8 mouse cellular contexts compared by ENCODE assay signal in the genomic region with DNA sequence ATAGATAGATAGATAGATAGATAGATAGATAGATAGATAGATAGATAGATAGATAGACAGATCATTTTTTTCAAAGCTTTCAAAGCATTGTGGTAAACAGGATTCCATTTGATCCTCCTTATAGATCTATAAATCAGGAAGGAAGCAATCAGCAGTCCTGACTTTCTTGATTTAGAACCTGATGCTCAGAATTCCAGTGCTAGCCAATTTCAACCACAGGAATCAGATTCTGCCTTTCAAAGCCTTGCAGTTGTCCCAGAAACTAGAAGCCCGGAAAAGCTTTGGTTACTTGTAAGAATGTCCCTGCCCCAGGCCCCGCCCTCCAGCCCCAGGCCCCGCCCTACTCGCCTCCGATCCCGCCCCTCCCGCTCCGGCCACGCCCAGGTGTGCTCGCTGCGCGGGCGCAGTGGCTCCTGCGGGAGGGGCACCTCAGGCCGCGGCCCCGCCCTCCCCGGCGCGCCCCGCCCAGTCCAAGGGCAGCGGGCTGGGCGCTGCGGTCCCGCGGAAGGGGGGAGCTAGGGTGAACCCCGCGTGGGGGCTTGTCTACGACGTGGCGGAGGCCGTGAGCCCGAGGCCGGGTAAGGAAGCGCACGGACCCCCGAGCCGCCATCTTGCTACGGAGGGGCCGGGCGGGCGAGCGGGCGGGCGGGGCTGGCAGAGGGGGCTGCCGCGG. TPM values are rescaled to one million over a fixed set of nuclear protein-coding genes. Genes with fewer than 3 reads are reported as not detected.
DNase-seq lines count a peak whose midpoint lies in the region; ATAC-seq and TF ChIP-seq lines count a peak whose summit lies in the region.

Gene Svbp, plus strand, starts transcription at position 398 of the 673 bp plus-strand sequence.

- intact Hi-C loops in left cerebral cortex, adult 2 months (cut with DNase I): loop anchor here (10.0 kb wide), 1 partner anchor 550 kb away; no protein-coding TSS in a partner anchor

- H3K79me2 ChIP-seq in macrophage (ENCODE audit: inconsistent target): no peaks in the 10 kb centered on the region

- peak; percentile 84 for DNase-seq in adipocyte (ENCODE audit: low spot score)
- peak; percentile 65 to 78 for DNase-seq in gastrocnemius, adult 8-10 months (ENCODE audit: low spot score in 2 of 2)
- peak; percentile 95 for DNase-seq in hindbrain, postnatal 0 days (ENCODE audit: low spot score)
- DNase-seq in left cerebral cortex, adult 2 months (ENCODE audit: extremely low spot score in 1 of 2, low spot score in 2 of 2): peak; percentile 84
- DNase-seq in retina, postnatal 7 days (ENCODE audit: low read depth, low spot score): peak; percentile 75
- DNase-seq in urinary bladder, adult 2 months (ENCODE audit: low spot score): peak; percentile 76

- peaks cover 1% of the 10 kb centered on the region; the same call in 1 of the 2 replicates for H3K4me1 ChIP-seq in cortical plate, adult 2 months (ENCODE audit: control insufficient read depth, insufficient read depth, low read length)
- H3K4me1 ChIP-seq in hindbrain, postnatal 0 days (ENCODE audit: insufficient read depth, low read length): no peaks in the 10 kb centered on the region; the same call in 1 of the 2 replicates

- no peak within 1 kb of the TSS for H3K27ac ChIP-seq in cortical plate, adult 2 months (ENCODE audit: insufficient read depth, low read length)
- H3K27ac ChIP-seq in hindbrain, postnatal 0 days: peak within 1 kb of the TSS; percentile 86
- peak within 1 kb of the TSS; percentile 70 for H3K27ac ChIP-seq in left cerebral cortex, adult 2 months
- no peak within 1 kb of the TSS for H3K27ac ChIP-seq in macrophage

- H3K4me2 ChIP-seq in hindbrain, postnatal 0 days (ENCODE audit: low read depth, low read length): peak within 1 kb of the TSS; percentile 57

- H3K4me3 ChIP-seq in cortical plate, adult 2 months (ENCODE audit: insufficient read depth, low read length): peak within 1 kb of the TSS; percentile 46
- H3K4me3 ChIP-seq in hindbrain, postnatal 0 days (ENCODE audit: low read length): peak within 1 kb of the TSS; percentile 83
- H3K4me3 ChIP-seq in left cerebral cortex, adult 2 months: peak within 1 kb of the TSS; percentile 85
- peak within 1 kb of the TSS; percentile 49 for H3K4me3 ChIP-seq in macrophage (ENCODE audit: inconsistent target)

- TF ChIP-seq CTCF in cortical plate, adult 2 months (IDR thresholded peaks at IDR 0.05; ENCODE audit: extremely low read depth, insufficient read depth, low read length): no peak
- no peak for TF ChIP-seq CTCF in hindbrain, postnatal 0 days (IDR thresholded peaks at IDR 0.05; ENCODE audit: low read depth)
- no peak for TF ChIP-seq CTCF in left cerebral cortex, adult 2 months (IDR thresholded peaks at IDR 0.05)

- under 1% methylated on average over 34 of the region's 47 CpGs for WGBS in hindbrain, postnatal 0 days
- under 1% methylated on average over 41 of the region's 47 CpGs for WGBS in macrophage (ENCODE audit: missing documents)

- H3K27me3 ChIP-seq in hindbrain, postnatal 0 days (ENCODE audit: insufficient read depth, low read length): no peaks in the 10 kb centered on the region

- peak; percentile 94 for ATAC-seq in hindbrain, postnatal 0 days

- no peaks in the 10 kb centered on the region for H3K36me3 ChIP-seq in hindbrain, postnatal 0 days (ENCODE audit: insufficient read depth, low read length)
- H3K36me3 ChIP-seq in macrophage (ENCODE audit: inconsistent target): no peaks in the 10 kb centered on the region; the same call in 1 of the 2 replicates

- no peak for TF ChIP-seq POLR2A in cortical plate, adult 2 months (IDR thresholded peaks at IDR 0.05; ENCODE audit: extremely low read depth, insufficient read depth, low read length)

- no peaks in the 10 kb centered on the region for H3K9me3 ChIP-seq in hindbrain, postnatal 0 days (ENCODE audit: low read length)

- peak within 1 kb of the TSS; percentile 85 for H3K9ac ChIP-seq in hindbrain, postnatal 0 days (replicated peaks; ENCODE audit: low read length)

RNA-seq across cellular contexts. Expression of gene Svbp, which starts in this region (rescaled TPM):
- polyA plus RNA-seq in cortical plate, adult 2 months (2012; rRNA removed): 29.2 and 29.9 TPM in 2 replicates
- 10 to 100 TPM in 2 of 4 experiments, 1 to 10 TPM in 2; 8.7 to 12.2 (median 10.1) TPM for total RNA-seq in gastrocnemius, adult 8-10 months (2022)
- total RNA-seq in hindbrain, postnatal 0 days (2014; rRNA removed): 40.9 and 64.7 TPM in 2 replicates
- 175 and 179 TPM in 2 replicates for polyA plus RNA-seq in hindbrain, postnatal 0 days (2015; fragmentation: Nextera tagmentation; extraction: Ambion mirVana)
- 10 to 100 TPM; 15.1 to 17.2 TPM for total RNA-seq in left cerebral cortex, adult 2 months (2021)
- total RNA-seq in macrophage (2018; cell fraction: chromatin; rRNA removed): 10 to 100 TPM in 1 of 26 experiments, 1 to 10 TPM in 19, not detected in 6; 1.4 to 10.4 (median 3.1) TPM
- 10 to 100 TPM; 18.2 to 57.1 (median 31.6) TPM for total RNA-seq in macrophage (2018; cell fraction: cytosol; rRNA removed)
- 10 to 100 TPM in 10 of 26 experiments, 1 to 10 TPM in 16; 1.1 to 16.9 (median 7.9) TPM for total RNA-seq in macrophage (2018; cell fraction: nucleus; rRNA removed)
- polyA plus RNA-seq in macrophage (2018): 6.9 to 28.4 TPM (median 27.3 TPM) in 3 replicates
- polyA plus RNA-seq in urinary bladder, adult 2 months (2012; rRNA removed): 48.0 and 51.4 TPM in 2 replicates

Comparison
In these comparisons a context has a peak if more than half of its experiments do, and no peak if none do; other contexts are left out.
1. H3K27ac ChIP-seq: peak in hindbrain, postnatal 0 days (single experiment) and left cerebral cortex, adult 2 months (single experiment); none in cortical plate, adult 2 months (single experiment) and macrophage (single experiment).
2. Peak in every context shown above with its lines, with median percentiles within 50 percentile points of each other: DNase-seq and H3K4me3 ChIP-seq.